Mouse (Mus musculus) MN1 (cell line): ENCODE measurements around the gene M1ap.

ENCODE experiments used
- DNase-seq: peaks from one replicate; pipeline ENCODE4 v3.0.0-alpha.2; 2016; ENCODE audit warnings: low spot score

The M1ap gene

GRCm38 (mm10) chr6:82939167-82939912 is 7.4 kb upstream of the M1ap start, which contains the start of gene Sema4f:
TSS of gene Sema4f (minus strand) at chr6:82939769.
- DNase-seq, result peak; percentile 31

- DNase-seq, result no peak
These were observed 5.9 kb upstream of the M1ap start for GRCm38 (mm10) chr6:82940765-82941164.

DNA sequence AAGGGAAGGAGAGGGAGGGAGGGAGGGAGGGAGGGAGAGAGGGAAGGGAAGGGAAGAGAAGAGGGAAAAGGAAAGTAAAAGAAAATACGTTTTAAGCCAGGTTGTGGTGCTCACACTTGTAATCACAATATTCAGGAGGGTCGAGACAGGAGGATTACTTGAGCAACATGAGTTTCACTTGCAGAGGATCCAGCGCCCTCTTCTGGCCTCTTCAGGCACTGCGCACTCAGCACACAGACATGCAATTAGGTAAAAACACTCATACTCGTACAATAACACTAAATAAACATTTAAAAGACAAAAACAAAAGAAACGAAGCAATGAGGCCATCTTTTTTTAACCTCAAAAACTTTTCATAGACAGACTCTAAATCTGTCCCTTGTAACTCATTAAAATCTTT is 952 bp upstream of the M1ap start:
- DNase-seq, result peak; percentile 8

DNA sequence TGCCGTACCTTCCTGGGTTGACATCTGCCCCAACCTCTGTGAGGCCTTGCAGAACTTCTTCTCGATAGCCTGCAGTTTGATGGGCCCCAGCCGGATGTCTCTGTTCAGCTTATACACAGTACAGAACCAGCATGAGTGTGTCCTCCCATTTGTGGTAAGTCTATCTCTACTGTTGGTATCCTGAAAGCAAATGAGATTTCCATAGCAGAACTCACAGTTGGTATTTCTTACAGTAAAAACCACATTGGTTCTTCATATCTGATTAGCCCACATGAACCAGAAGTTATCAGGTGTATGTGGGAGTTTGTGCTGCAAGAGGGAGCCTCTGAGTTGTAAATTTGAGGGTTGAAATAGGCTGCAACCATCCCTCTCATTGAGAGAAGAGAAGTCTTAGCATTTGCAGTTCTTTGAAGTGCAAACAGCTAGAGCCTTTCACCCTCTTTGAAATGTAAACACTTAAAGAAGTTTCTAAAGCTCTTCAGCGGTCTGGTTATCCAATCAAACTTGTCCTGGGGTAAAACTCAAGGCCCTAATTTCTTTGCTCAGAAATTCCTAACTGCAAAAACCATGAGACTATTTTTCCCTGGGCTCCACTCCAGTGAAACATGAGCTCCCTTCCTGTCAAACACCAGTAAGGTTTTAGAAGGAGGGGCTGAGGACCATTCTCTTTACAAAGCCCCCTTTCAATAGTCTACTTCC is 10.0 kb downstream of the M1ap start:
- DNase-seq, result no peak

GRCm38 (mm10) chr6:82961664-82962063 is 15.0 kb downstream of the M1ap start:
- DNase-seq, result no peak

DNA sequence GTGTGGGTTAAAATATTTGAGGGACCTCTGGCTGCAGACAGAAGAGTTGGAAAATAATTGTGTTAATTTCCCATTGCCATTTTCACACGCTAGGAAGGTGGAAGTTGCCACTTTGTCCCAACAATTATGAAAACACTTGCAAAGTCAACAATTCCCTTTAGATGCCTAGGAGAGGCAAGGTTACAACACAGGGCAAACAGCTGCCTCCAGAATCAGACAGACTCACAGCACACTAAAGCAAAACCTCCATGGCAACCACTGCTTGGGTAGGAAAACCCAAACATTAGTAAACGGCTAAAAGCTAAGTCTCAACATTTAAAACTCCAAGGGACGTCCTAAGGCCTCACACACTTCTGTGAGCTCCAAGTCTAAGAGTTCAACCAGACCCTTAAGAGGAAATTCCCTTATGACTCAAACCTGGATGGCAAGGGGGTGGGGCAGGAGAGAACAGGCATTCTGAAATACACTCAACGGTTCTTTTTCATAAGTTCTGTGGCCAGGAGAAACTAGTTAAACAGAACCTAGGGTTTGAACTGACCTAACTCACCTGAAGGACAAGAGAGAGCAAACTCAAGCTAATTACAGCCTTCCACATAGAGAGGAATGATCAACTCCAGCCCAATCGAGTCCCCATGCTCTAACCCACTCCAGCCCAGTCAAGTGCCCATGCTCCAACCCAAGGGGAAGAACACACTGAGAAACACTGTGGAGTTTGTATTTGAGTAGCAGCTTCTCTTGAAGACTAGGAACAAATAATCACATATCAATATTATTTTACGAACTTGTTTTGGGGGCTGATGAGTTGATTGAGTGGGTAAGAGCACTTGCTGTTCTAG is 22.8 kb downstream of the M1ap start:
- no peak for DNase-seq

- peak; percentile 75 for DNase-seq
These were observed 24.3 kb downstream of the M1ap start for GRCm38 (mm10) chr6:82971031-82971430.

GRCm38 (mm10) chr6:82987411-82987971 is 40.8 kb downstream of the M1ap start:
- no peak for DNase-seq

- DNase-seq, result no peak
These were observed 47.0 kb downstream of the M1ap start for GRCm38 (mm10) chr6:82993696-82994095.

DNA sequence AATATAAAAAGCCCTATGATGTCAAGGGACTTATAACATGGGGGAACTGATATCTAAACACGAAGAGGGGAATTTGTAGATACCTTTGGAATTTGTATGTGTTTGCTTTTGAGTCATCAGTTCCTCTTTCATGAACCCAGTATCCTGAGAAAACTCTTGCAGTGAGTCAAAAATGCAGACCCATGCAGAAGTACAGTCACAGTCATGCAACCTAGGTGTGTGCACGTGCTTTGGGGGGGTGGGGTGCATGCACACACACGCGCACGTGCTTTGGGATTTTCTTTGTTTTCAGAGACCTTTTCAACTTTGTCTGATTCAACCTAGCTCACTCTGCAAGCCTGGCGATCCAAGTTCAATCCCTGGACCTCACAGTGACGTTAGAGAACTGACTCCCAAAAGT is 47.7 kb downstream of the M1ap start:
- no peak for DNase-seq

GRCm38 (mm10) chr6:82996740-82997315 is 50.1 kb downstream of the M1ap start:
- peak; percentile 98 for DNase-seq

GRCm38 (mm10) chr6:82997511-82998102 is 50.9 kb downstream of the M1ap start:
- DNase-seq, result peak; percentile 65

DNA sequence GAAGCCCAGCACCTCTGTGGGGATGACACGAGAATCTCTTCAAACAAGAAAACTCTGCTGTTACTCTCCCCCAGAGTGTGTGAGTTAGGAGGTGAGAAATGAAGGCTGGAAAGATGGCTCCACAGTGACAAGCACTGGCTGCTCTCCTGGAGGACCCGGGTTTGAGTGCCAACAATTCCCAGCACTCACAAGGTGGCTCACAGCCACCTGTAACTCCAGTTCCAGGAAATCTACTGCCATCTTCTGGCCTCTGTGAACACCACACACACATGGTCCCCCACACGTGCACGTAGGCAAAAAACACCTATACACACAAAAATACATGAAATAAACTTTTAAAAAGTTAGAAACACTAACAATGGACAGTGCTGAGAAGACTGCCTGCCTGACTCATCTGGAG is 51.6 kb downstream of the M1ap start:
- DNase-seq, result no peak

DNA sequence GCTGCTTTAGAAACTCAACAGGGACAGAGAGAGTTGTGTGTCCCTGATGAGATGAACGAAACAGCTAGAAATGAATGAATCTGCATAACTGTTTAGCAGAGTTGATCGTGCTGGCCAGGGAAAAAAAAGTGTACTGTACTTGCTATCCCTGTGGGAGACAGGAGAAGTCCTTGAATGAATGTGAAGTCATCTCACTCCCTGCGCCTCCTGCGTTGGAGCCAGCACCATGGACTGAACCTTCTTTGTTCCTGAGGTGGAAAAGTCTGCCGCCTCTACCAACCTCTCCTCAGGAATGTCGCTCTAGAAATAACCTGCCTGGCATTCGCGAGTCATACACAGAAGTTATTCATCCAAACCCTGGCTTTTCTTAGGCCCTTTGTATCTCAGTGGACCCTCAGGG is 53.3 kb downstream of the M1ap start:
- no peak for DNase-seq

DNA sequence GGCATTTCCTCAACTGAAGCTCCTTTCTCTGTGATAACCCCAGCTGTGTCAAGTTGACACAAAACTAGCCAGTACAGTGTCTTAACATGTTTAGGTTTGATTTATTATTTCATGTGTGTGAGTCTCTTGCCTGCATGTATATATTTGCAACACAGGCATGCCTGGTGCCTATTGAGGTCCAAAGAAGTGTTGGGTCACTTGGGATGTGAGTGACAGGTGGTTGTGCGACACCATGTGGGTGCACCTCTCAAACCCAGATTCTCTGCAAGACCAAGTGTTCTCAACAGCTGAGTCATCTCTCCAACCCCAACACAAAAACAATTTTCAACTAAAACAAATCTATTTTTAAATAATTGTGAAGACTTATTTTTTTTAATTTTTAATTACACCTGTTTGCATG is 56.4 kb downstream of the M1ap start:
- DNase-seq, result no peak

- DNase-seq, result no peak
These were observed 57.1 kb downstream of the M1ap start for GRCm38 (mm10) chr6:83003850-83004249.

- DNase-seq, result no peak
These were observed 57.6 kb downstream of the M1ap start for GRCm38 (mm10) chr6:83004309-83004708.

DNA sequence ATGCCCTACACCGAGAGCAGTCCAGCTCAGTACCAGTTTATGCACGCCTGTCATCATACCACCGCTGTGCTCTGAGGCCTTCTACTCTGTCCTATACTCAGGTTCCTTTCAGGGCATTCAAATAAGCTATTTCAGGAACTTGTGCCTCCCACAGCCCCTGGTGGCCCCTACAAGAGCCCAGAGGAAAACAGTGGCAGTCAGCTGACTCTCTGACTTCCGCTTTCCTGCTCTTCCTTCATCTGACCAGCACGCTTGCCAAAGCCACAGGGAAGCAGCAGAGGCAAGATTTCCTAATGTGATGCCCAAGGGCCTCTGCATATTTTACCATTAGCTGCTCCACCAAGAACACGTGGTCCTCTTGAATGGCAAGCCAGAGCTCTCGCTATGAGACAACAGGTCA is 58.2 kb downstream of the M1ap start:
- peak; percentile 16 for DNase-seq

DNA sequence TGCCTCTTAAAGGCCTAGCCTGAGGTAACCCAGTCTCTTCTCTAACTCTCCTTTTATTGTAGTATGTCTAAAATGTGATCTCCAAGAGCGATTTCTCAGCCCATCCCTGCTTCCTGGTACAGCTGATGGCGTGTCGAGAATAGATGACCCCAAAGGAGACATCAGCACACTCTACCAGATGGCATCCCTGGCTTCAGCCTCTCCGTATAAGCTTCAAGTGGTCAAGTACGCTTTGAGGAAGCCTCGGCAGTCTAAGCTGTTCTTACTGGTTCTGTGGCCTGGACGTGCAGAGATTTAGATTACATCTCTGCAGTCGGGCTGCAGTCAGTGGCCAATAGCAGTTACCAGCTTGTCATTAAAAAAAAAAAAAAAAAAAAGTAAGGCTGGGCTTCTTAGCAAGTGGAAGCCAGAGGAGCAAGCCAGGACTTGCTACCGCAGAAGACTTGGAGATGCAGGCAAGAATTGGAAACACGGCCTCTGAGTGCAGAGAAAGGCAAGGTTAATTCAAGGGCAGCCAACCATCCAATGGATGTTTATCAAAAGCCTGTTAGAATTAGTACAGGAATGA is 58.8 kb downstream of the M1ap start:
- DNase-seq, result no peak

DNA sequence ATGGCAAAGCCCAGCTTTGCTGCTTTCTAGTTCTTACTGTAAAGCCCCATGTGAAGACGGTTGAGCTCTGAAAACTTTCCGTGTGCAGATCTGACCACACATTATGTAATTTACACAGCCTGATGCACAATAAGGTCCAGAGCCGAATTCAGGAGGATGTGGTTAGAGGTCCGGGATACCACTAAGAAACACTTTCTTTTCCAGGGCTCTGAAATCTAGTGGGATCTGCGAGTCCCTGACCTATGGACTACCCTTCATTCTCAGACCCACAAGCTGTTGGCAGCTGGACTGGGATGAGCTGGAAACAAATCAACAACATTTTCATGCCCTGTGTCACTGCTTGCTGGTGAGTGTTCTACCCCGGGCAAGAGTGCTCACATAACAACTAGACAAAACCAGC is 59.4 kb downstream of the M1ap start:
- DNase-seq, result no peak

DNA sequence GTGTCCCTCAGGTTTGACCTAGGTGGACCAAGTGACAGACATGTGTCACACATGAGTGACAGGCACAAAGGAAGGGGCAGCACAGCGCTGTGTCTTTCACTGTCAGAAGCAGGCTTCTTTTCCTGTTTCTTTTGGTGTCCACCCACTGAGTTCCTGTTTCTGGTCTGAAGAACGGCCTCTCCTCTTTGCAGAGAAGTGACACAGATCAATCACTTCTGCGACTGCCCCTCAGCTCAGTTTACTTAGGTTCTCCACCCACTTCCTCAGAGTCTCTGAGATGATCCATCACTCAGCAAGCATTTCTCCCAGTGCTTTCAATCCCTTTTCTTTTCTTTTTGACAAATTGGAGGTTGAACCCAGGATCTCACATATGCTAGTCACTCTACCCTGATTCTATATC is 62.0 kb downstream of the M1ap start:
- no peak for DNase-seq
